Mouse (Mus musculus) thymus, adult 2 months (tissue): ENCODE measurements around the gene Nup85.

Source experiments
- CTCF ChIP-seq: fragments of 200-500 bp; IDR thresholded peaks from 2 replicates; pipeline ENCODE4 v1.5.1; 2012; ENCODE audit warnings: mild to moderate bottlenecking, control low read depth, low read length, moderate library complexity, borderline replicate concordance; ENCODE audit not compliant: control insufficient read depth, poor library complexity, insufficient read depth; ENCODE audit errors: extremely low read depth
- POLR2A ChIP-seq: fragments of 200-500 bp; IDR thresholded peaks from 2 replicates; pipeline ENCODE4 v1.6.1; 2012; ENCODE audit warnings: mild to moderate bottlenecking, low read length, control low read depth, moderate library complexity; ENCODE audit not compliant: control insufficient read depth, poor library complexity, insufficient read depth; ENCODE audit errors: extremely low read depth

- TF ChIP-seq CTCF (no peak), POLR2A (no peak)
Measured at GRCm38 (mm10) chr11:115612059-115612409, 47.8 kb downstream of the Nup85 start.
